Mouse (Mus musculus) thymus, adult 2 months (tissue): Measurements from ENCODE around the gene Slc23a2.

Experiments
- CTCF ChIP-seq: fragments of 200-500 bp; IDR thresholded peaks from 2 replicates; pipeline ENCODE4 v1.5.1; 2012; ENCODE audit warnings: mild to moderate bottlenecking, control low read depth, low read length, moderate library complexity, borderline replicate concordance; ENCODE audit not compliant: control insufficient read depth, poor library complexity, insufficient read depth; ENCODE audit errors: extremely low read depth
- POLR2A ChIP-seq: fragments of 200-500 bp; IDR thresholded peaks from 2 replicates; pipeline ENCODE4 v1.6.1; 2012; ENCODE audit warnings: mild to moderate bottlenecking, low read length, control low read depth, moderate library complexity; ENCODE audit not compliant: control insufficient read depth, poor library complexity, insufficient read depth; ENCODE audit errors: extremely low read depth

DNA sequence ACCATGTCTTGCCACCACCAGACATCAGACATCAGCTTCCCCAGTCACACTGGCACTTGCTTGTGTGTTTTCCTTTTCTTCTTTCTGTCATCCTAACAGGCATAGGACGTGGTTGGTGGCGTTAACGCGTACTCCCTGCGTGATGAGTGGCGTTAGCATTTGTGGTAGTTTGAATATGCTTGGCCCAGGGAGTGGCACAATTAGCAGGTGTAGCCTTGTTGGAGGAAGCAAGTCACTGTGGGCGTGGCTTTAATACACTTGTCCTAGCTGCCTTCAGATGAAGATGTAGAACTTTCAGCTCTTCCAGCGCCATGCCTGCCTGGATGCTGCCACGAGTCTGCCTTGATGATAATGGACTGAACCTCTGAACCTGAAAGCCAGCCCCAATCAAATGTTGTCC is 32.5 kb upstream of the Slc23a2 start:
- TF ChIP-seq POLR2A (no peak), CTCF (no peak)
